Mouse (Mus musculus): ENCODE measurements around the gene Limch1. TPM values are rescaled to one million over a fixed set of nuclear protein-coding genes. Genes with fewer than 3 reads are reported as not detected.

Limch1 gene
- total and polyA plus RNA-seq, 2 experiments = 0.13 to 0.55 TPM

DNA sequence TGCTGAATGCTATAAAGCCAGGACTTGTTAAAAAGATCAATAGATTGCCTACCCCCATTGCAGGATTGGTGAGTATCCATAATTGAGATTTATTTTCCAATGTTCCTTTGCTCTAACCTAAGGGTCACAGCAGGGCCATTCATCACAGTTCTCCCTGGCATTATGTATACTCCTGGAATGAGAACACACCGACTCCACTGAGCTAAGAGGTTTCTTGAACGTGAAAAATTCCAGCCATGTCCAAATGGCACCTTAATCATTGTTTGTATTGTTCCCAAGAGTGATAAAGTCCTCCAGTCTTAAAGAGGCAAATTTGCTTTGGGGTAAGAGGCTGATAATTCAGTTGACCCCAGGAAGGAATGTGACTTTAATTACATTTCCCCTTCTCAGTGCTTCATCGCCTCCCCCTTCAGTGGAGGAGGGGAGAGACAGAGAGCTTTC is 136.3 kb downstream of the Limch1 start:
- no peaks in the 10 kb centered on the region for H3K79me2 ChIP-seq (ENCODE audit: control insufficient read depth, insufficient read depth, low read length)
- 17% methylated on average over 3 of the region's 3 CpGs for WGBS
- no peaks in the 10 kb centered on the region for H3K27me3 ChIP-seq (ENCODE audit: control insufficient read depth, insufficient read depth, low read length)
- no peaks in the 10 kb centered on the region for H3K36me3 ChIP-seq (ENCODE audit: control insufficient read depth, insufficient read depth, low read length)
- H3K9ac ChIP-seq (ENCODE audit: low read depth, low read length) = no peak overlapping the region
- no peak overlapping the region for H3K27ac ChIP-seq (replicated peaks; ENCODE audit: insufficient read depth, low read depth, low read length)
- no peak for DNase-seq (ENCODE audit: extremely low read depth, low read depth, low spot score)
- no peak overlapping the region for H3K4me3 ChIP-seq (ENCODE audit: insufficient read depth, low read depth, low read length)
- H3K4me1 ChIP-seq (ENCODE audit: control insufficient read depth, insufficient read depth, low read length) = no peaks in the 10 kb centered on the region
- TF ChIP-seq POLR2A (IDR thresholded peaks at IDR 0.05; ENCODE audit: extremely low read depth, insufficient read depth, low read length) = no peak
- no peak for TF ChIP-seq CTCF (IDR thresholded peaks at IDR 0.05; ENCODE audit: low read depth, low read length)

DNA sequence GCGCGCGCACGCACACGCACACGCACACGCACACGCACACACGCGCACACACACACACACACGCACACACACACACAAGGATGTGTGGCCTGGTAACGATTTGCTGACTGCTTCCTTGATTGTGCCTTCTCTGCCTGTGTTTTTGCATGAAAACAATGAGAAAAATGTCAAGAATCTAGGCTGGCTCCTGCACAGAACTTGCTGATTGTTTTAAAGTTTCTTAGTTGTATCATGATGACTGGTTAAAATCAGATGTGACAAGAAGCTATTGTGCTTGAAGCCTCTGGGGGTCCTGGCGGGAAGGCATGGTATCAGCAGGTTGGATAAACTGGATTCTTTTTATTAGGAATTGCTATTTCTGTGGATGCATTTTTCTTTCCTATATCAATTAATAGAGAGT is 137.1 kb downstream of the Limch1 start:
- no peaks in the 10 kb centered on the region for H3K27me3 ChIP-seq (ENCODE audit: control insufficient read depth, insufficient read depth, low read length)
- 90% methylated on average over 13 of the region's 13 CpGs for WGBS
- TF ChIP-seq CTCF (IDR thresholded peaks at IDR 0.05; ENCODE audit: low read depth, low read length) (no peak), POLR2A (IDR thresholded peaks at IDR 0.05; ENCODE audit: extremely low read depth, insufficient read depth, low read length) (no peak)

DNA sequence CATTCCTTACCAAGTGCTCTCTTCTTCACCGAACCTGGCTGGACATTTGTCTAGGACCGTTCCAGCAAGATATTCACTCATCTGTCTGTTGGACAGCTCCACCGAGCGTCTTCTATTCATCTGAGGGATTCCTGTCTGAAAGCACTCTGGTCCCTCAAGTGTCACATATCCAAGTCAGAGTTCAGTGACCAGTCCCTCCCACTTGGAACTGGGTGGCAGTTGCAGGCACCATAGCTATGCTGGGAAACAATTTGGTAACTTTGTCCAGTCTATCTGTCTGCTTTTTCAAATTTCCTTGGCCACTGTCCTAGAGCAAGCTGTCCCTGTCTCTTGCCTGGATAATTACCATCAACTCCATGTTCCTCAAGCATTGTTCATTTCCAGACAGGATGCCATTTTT is 138.9 kb downstream of the Limch1 start:
- Histone ChIP-seq H3K4me3 (ENCODE audit: insufficient read depth, low read depth, low read length) (no peak overlapping the region), H3K36me3 (ENCODE audit: control insufficient read depth, insufficient read depth, low read length) (no peaks in the 10 kb centered on the region), H3K9ac (ENCODE audit: low read depth, low read length) (no peak overlapping the region), H3K79me2 (ENCODE audit: control insufficient read depth, insufficient read depth, low read length) (no peaks in the 10 kb centered on the region), H3K27me3 (ENCODE audit: control insufficient read depth, insufficient read depth, low read length) (no peaks in the 10 kb centered on the region), H3K4me1 (ENCODE audit: control insufficient read depth, insufficient read depth, low read length) (no peaks in the 10 kb centered on the region), H3K27ac (replicated peaks; ENCODE audit: insufficient read depth, low read depth, low read length) (no peak overlapping the region)
- DNase-seq (ENCODE audit: extremely low read depth, low read depth, low spot score) = no peak
- no peak for TF ChIP-seq CTCF (IDR thresholded peaks at IDR 0.05; ENCODE audit: low read depth, low read length)
- TF ChIP-seq POLR2A (IDR thresholded peaks at IDR 0.05; ENCODE audit: extremely low read depth, insufficient read depth, low read length) = no peak
- 77% methylated on average over 4 of the region's 4 CpGs for WGBS

More for the DNA sequence above, 137.1 kb downstream of the Limch1 start:
- Histone ChIP-seq H3K36me3 (ENCODE audit: control insufficient read depth, insufficient read depth, low read length) (no peaks in the 10 kb centered on the region), H3K9ac (ENCODE audit: low read depth, low read length) (no peak overlapping the region), H3K79me2 (ENCODE audit: control insufficient read depth, insufficient read depth, low read length) (no peaks in the 10 kb centered on the region), H3K4me3 (ENCODE audit: insufficient read depth, low read depth, low read length) (no peak overlapping the region), H3K27ac (replicated peaks; ENCODE audit: insufficient read depth, low read depth, low read length) (no peak overlapping the region), H3K4me1 (ENCODE audit: control insufficient read depth, insufficient read depth, low read length) (no peaks in the 10 kb centered on the region)
- DNase-seq (ENCODE audit: extremely low read depth, low read depth, low spot score) = no peak

DNA sequence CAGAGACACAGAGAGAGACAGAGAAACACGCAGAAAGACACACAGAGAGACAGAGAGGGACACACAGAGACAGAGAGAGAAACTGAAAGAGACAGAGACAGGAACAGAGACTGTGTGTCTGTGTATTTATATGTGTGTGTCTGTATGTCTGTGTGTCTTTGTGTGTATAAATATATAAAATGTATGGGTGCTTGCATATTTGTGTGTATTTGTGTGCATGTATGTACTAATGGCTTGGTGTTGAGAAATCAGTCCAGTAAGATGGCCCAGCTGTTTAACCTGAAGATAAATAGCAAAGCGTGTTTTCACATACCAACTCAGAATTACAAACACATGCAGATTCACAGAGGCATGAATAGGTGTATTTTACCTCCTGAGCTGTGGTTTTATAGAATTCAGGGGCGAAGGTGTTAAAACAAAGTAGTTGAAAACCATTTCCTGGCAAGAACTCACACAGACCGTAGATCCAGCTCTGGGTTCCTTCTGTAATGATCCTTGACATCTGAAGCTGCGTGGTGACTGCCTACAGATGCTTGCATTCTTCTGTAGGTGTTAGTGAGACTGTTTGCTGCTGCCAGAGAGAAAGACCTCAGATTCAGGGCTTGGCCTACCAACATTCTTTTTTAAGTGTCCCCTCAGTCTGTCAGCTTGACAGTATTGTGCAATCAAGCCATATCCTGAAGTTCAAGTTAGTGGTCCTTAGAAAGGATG is 140.9 kb downstream of the Limch1 start:
- H3K27me3 ChIP-seq (ENCODE audit: control insufficient read depth, insufficient read depth, low read length) = no peaks in the 10 kb centered on the region
- WGBS = 87% methylated on average over 5 of the region's 5 CpGs
- H3K79me2 ChIP-seq (ENCODE audit: control insufficient read depth, insufficient read depth, low read length) = no peaks in the 10 kb centered on the region
- TF ChIP-seq CTCF (IDR thresholded peaks at IDR 0.05; ENCODE audit: low read depth, low read length) (no peak), POLR2A (IDR thresholded peaks at IDR 0.05; ENCODE audit: extremely low read depth, insufficient read depth, low read length) (no peak)
- no peak overlapping the region for H3K4me3 ChIP-seq (ENCODE audit: insufficient read depth, low read depth, low read length)
- no peak overlapping the region for H3K27ac ChIP-seq (replicated peaks; ENCODE audit: insufficient read depth, low read depth, low read length)
- H3K9ac ChIP-seq (ENCODE audit: low read depth, low read length) = no peak overlapping the region
- no peaks in the 10 kb centered on the region for H3K36me3 ChIP-seq (ENCODE audit: control insufficient read depth, insufficient read depth, low read length)
- no peak for DNase-seq (ENCODE audit: extremely low read depth, low read depth, low spot score)
- no peaks in the 10 kb centered on the region for H3K4me1 ChIP-seq (ENCODE audit: control insufficient read depth, insufficient read depth, low read length)

DNA sequence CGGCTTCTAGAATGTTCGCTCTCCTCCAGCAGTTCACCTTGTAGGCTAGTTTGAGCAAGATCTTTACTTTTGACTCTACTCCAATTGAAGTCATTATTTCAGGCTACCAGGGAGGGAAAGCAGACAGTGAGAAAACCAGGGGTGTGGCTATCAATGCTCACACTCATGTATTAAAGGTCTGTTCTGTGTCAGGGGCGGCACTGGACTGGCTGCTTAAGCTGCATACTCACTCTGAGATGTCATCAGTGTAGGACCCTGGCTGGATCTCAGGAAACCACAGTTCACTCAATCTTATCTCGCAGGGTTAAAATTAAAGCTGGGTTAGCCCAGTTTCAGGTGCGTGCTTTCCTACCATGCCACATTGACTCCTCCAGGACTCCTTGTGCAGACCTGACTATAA is 142.4 kb downstream of the Limch1 start:
- Histone ChIP-seq H3K27ac (replicated peaks; ENCODE audit: insufficient read depth, low read depth, low read length) (no peak overlapping the region), H3K79me2 (ENCODE audit: control insufficient read depth, insufficient read depth, low read length) (no peaks in the 10 kb centered on the region), H3K36me3 (ENCODE audit: control insufficient read depth, insufficient read depth, low read length) (no peaks in the 10 kb centered on the region), H3K9ac (ENCODE audit: low read depth, low read length) (no peak overlapping the region), H3K4me1 (ENCODE audit: control insufficient read depth, insufficient read depth, low read length) (no peaks in the 10 kb centered on the region), H3K4me3 (ENCODE audit: insufficient read depth, low read depth, low read length) (no peak overlapping the region), H3K27me3 (ENCODE audit: control insufficient read depth, insufficient read depth, low read length) (no peaks in the 10 kb centered on the region)
- no peak for DNase-seq (ENCODE audit: extremely low read depth, low read depth, low spot score)
- 86% methylated on average over 5 of the region's 5 CpGs for WGBS
- no peak for TF ChIP-seq CTCF (IDR thresholded peaks at IDR 0.05; ENCODE audit: low read depth, low read length)
- TF ChIP-seq POLR2A (IDR thresholded peaks at IDR 0.05; ENCODE audit: extremely low read depth, insufficient read depth, low read length) = no peak

DNA sequence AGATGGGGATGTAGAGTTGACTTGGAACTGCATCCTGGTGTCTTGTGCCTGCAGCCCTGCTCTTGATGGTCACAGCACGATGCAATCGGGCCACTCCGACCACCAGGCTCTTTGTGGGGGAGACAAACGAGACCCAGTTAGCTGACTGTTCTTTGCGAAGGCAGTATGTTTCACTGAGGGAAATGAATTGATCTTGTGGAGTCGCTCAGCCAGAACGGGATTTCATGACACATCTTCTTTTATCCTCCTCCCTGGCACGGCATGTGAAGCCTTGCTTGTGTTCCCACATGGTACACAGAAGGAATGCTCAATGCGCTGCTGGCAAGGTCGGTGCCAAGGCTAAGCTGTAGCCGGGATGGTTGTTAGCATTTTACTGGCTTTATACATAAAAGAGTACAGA is 143.7 kb downstream of the Limch1 start:
- whole genome bisulfite sequencing = 88% methylated on average over 11 of the region's 11 CpGs

More for the DNA sequence above, 143.7 kb downstream of the Limch1 start:
- Histone ChIP-seq H3K27ac (replicated peaks; ENCODE audit: insufficient read depth, low read depth, low read length) (no peak overlapping the region), H3K36me3 (ENCODE audit: control insufficient read depth, insufficient read depth, low read length) (no peaks in the 10 kb centered on the region), H3K4me3 (ENCODE audit: insufficient read depth, low read depth, low read length) (no peak overlapping the region), H3K9ac (ENCODE audit: low read depth, low read length) (no peak overlapping the region), H3K79me2 (ENCODE audit: control insufficient read depth, insufficient read depth, low read length) (no peaks in the 10 kb centered on the region), H3K4me1 (ENCODE audit: control insufficient read depth, insufficient read depth, low read length) (no peaks in the 10 kb centered on the region), H3K27me3 (ENCODE audit: control insufficient read depth, insufficient read depth, low read length) (no peaks in the 10 kb centered on the region)
- DNase-seq (ENCODE audit: extremely low read depth, low read depth, low spot score) = no peak
- TF ChIP-seq POLR2A (IDR thresholded peaks at IDR 0.05; ENCODE audit: extremely low read depth, insufficient read depth, low read length) (no peak), CTCF (IDR thresholded peaks at IDR 0.05; ENCODE audit: low read depth, low read length) (no peak)
